Mouse (Mus musculus): ENCODE results near the gene Arhgap31. TPM values are rescaled to one million over a fixed set of nuclear protein-coding genes. Genes with fewer than 3 reads are reported as not detected.

Gene Arhgap31
- polyA plus RNA-seq, 1 experiment: 7.0 TPM

DNA sequence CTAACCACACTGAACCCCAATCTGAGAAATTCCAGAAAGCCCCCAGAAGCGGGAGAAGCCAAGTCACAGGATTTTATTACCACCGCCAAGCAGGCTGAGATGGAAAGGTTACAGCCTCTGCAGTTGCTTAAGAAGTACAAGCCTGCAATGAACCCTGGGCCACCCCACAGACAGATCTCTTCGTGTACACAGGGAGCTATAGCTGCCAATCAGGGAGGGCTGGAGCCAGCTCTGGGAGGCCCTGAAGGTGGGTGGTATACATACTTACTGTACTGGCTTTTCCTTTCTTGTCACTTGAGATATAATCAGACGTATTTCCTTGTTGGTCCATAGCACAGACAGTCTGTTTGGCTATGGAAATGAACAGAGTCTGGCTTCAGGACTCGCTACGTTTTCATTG is 37.7 kb upstream of the Arhgap31 start:
- no peak for DNase-seq (ENCODE audit: low read depth)
- TF ChIP-seq CTCF (IDR thresholded peaks at IDR 0.05; ENCODE audit: borderline replicate concordance, extremely low read depth, insufficient read depth, insufficient read length) (no peak), POLR2A (IDR thresholded peaks at IDR 0.05; ENCODE audit: borderline replicate concordance, extremely low read depth, insufficient read depth, insufficient read length, poor library complexity, severe bottlenecking) (no peak)

DNA sequence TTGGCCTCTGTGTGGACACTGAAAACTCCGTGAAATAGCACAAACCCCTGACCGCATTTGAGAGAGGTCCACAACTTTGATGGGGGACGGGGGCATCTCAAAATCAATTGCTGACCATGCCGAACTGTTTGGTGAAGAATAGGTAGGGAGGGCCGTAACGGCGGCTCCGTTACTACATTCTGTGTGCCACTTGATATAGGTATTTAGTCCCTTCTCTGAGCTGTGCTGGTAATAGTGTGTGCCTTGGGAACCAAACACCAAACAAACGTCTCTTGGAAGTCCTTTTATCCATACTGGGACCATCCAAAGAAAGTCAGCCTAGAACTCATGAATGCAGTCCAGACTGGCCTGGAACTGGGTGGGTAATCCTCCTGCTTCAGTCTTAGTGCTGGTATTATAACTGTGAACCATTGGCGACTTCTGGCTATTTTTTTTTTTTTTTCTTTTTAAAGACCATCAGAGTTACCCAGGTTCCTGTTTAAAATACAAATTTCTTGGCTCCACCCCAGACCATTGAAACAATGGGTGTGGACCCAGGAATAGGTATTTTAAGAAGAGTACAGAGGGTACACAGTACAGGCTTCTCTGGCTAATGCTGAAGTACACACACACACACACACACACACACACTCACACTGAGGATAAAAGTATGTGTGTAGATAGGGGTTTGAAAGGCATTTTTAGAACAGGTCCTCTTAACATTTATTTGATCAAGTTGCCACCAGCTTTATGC is 31.0 kb upstream of the Arhgap31 start:
- no peak for DNase-seq (ENCODE audit: low read depth)

DNA sequence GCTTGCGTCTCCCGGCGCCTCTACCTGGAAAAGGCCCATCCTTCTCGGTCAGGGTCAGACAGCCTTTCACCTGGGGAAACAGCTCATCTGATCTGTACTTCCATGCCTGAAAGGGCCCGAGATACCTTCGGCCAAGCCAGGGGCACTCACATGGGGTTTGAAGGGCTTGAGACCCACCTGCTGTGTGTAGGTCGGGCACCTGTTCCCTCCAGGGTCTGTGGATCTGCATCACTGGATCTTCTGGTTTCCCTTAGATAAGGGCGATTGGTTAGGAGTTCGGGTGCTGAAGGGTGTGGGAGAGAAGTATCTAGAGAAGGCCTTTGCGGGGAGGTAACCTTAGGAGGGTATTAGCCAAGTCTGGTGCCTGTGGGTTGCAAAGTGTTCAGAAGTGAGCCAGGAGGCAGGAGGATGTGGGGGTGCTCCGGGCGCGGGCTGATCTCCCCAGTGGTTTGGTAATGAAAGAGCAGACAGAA is 29.6 kb upstream of the Arhgap31 start:
- DNase-seq (ENCODE audit: low read depth): peak; percentile 58
- TF ChIP-seq CTCF (IDR thresholded peaks at IDR 0.05; ENCODE audit: borderline replicate concordance, extremely low read depth, insufficient read depth, insufficient read length): no peak
- no peak for TF ChIP-seq POLR2A (IDR thresholded peaks at IDR 0.05; ENCODE audit: borderline replicate concordance, extremely low read depth, insufficient read depth, insufficient read length, poor library complexity, severe bottlenecking)

More for the DNA sequence above, 31.0 kb upstream of the Arhgap31 start:
- TF ChIP-seq POLR2A (IDR thresholded peaks at IDR 0.05; ENCODE audit: borderline replicate concordance, extremely low read depth, insufficient read depth, insufficient read length, poor library complexity, severe bottlenecking) (no peak), CTCF (IDR thresholded peaks at IDR 0.05; ENCODE audit: borderline replicate concordance, extremely low read depth, insufficient read depth, insufficient read length) (no peak)

DNA sequence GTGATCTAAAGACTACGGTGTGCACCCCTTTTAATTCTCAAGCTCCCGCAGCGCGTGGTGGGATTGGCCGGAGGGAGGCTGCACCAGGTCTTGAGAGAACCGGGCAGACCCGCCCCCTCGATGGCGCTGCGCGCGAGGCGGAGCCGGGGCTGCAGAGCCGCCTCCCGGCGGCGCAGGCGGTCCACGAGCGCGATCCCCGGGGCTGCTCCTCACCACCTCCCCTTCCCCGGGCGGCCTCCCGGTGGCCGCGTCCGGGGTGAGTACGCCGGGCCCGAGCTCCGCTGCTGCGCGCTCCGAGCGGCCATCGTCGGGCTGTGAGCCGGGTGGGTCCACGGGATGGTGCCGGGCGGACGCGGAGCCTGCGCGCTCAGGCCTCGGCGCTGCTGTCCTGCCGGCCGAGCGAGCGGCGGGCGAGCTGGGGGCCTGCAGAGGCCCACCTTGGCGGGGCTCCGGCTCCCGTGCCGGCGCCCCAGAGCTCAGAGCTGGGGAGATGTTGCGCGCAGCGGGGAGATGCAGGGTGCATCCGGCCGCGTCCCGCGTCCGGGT is 29.1 kb upstream of the Arhgap31 start, which contains the start of gene B4galt4:
Gene B4galt4, plus strand, starts transcription at position 152 of the 546 bp plus-strand sequence.
- peak; percentile 90 for TF ChIP-seq POLR2A (IDR thresholded peaks at IDR 0.05; ENCODE audit: borderline replicate concordance, extremely low read depth, insufficient read depth, insufficient read length, poor library complexity, severe bottlenecking)
- no peak for TF ChIP-seq CTCF (IDR thresholded peaks at IDR 0.05; ENCODE audit: borderline replicate concordance, extremely low read depth, insufficient read depth, insufficient read length)
- peak; percentile 89 for DNase-seq (ENCODE audit: low read depth)

DNA sequence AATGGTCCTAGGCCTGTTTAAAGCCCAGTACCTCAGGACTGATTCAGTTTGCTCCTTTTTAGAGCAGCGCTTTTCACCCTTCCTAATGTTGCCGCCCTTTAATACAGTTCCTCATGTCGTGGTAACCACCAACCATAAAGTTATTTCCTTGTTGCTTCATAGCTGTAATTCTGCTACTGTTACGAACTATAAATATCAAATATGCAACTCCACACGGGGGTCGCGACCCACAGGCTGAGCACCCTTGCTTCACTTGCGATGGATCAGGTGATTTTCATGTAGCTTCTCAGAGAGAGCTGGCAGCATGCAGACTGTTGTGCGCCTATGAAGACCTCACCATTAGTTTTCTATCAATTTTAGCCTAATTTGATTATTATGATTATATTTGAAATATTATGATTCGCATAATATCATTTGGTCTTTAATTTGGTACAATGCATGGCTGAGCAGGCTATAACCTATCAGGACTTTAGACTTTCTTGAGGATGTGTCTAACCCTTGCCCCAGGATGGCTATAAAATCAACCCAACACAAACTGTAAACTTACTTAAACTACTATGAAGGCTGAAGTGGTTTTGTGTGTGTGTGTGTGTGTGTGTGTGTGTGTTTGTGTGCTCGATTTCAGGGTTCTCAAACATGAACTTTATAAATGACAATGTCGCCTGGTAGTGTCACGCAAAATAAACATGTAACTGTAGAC is 28.3 kb upstream of the Arhgap31 start:
- no peak for TF ChIP-seq CTCF (IDR thresholded peaks at IDR 0.05; ENCODE audit: borderline replicate concordance, extremely low read depth, insufficient read depth, insufficient read length)
- no peak for TF ChIP-seq POLR2A (IDR thresholded peaks at IDR 0.05; ENCODE audit: borderline replicate concordance, extremely low read depth, insufficient read depth, insufficient read length, poor library complexity, severe bottlenecking)
- no peak for DNase-seq (ENCODE audit: low read depth)

DNA sequence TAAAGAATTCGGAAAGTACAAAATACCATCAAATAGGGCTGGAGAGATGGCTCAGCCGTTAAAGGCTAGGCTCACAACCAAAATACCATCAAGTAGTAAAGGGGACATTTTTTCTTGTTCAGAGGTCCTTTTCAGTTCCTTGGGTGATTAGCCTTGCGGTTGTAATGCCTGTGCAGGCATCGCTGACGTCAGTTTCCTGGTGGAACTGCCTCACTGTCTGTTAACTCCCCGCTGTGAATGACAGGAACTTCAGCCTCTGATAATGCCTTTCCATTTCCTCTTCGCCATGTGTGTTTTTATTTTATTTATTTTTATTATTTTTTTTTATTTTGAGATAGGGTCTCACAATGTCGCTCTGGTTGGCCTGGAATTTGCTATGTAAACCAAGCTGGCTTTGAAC is 17.8 kb upstream of the Arhgap31 start:
- no peak for DNase-seq (ENCODE audit: low read depth)
- TF ChIP-seq CTCF (IDR thresholded peaks at IDR 0.05; ENCODE audit: borderline replicate concordance, extremely low read depth, insufficient read depth, insufficient read length) (no peak), POLR2A (IDR thresholded peaks at IDR 0.05; ENCODE audit: borderline replicate concordance, extremely low read depth, insufficient read depth, insufficient read length, poor library complexity, severe bottlenecking) (no peak)

DNA sequence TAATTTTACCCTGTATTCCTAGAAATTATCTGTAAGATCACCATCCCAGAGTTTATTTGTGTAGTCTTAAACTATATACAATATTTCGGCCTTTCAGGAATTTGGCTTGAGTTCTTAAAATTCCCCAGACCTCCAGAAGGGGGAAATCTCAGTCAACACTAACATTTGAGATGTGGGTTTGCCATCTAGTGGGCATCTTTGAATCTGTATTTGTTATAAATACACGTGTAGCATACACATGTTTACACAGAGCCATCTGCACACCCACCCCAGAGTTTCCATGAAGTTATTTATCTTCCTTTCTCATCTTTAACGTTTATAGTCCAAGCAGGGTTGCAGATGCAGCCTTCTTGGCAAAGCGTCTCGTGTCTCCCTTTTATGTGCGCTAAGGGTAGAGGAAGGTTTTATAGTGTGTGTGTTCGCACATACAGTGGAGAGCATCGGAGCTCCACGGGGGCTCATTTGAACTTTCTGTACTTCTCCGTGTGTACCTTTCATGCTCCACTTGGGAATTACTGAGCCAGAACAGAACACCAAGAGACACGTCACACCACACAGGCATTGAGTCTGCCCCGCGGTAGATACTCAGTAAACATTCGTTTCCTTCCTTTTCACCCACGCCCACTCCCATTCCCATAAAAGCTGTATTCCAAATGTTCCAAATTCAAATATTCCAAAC is 16.7 kb upstream of the Arhgap31 start:
- peak; percentile 45; the same call in 1 of the 2 replicates for TF ChIP-seq CTCF (IDR thresholded peaks at IDR 0.05; ENCODE audit: borderline replicate concordance, extremely low read depth, insufficient read depth, insufficient read length)
- TF ChIP-seq POLR2A (IDR thresholded peaks at IDR 0.05; ENCODE audit: borderline replicate concordance, extremely low read depth, insufficient read depth, insufficient read length, poor library complexity, severe bottlenecking): no peak
- peak; percentile 78 for DNase-seq (ENCODE audit: low read depth)

DNA sequence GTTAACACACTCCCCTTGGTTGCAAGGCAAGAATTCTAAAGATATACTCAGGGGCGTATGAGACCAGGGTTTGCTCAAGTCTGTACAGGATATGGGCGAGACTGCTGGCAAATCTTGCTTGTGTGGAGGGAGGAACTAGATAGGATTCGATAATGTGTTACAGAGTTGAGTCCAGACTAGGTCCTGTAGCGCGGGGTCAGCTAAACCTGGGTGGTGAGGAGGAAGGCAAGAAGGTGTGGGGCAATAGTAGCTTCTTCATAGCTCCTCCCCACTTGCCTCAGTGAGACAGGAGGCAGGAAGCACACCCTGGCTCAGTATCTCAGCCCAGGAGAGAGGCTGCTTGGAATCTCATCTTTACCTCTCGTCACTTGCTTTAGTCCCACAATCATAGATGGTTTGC is 16.1 kb upstream of the Arhgap31 start:
- TF ChIP-seq POLR2A (IDR thresholded peaks at IDR 0.05; ENCODE audit: borderline replicate concordance, extremely low read depth, insufficient read depth, insufficient read length, poor library complexity, severe bottlenecking): no peak
- no peak for DNase-seq (ENCODE audit: low read depth)

DNA sequence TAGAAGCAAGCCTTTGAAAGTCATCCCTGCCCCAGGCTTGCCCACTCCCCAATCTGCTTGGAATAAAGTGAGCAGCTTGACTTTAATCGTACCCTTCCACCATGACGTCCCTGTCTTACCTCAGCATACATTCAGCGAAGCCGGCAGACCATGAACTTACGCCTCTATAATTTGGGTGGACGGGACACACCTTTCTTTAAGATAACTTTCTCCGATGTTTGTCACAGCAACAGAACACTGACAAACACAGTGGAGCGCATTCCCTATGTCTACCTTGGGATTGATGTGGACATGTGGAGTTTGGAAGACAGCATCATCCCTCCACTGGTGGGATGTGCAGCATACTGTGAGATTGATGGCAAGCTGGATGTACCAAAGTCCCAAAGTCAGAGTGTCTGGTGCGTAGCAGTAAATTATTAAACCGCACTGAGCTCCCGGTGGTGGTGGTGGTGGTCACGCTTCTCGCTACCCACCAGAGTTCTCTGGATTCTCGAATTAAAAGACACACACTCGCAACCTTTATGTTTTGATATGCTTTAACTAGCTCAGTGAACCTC is 15.6 kb upstream of the Arhgap31 start:
- TF ChIP-seq POLR2A (IDR thresholded peaks at IDR 0.05; ENCODE audit: borderline replicate concordance, extremely low read depth, insufficient read depth, insufficient read length, poor library complexity, severe bottlenecking) (no peak), CTCF (IDR thresholded peaks at IDR 0.05; ENCODE audit: borderline replicate concordance, extremely low read depth, insufficient read depth, insufficient read length) (no peak)
- no peak for DNase-seq (ENCODE audit: low read depth)

DNA sequence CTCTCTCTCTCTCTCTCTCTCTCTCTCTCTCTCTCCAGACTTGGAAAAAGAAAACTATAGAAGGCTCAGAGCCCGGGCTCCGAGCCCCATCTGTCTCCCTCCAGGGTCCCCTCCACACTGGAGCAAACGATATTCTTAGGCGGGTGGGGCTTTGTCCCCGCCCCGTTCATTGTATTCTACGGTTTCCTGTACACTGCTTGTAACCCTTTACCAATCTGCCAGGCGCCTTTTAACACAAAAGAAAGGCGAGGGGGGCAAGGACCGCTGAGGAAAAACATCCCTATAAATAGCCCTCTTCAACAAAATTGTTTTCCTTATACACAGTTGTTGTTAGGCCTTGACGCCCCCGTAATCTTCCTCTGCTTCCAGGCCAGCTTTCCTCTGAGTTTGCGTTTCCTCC is 11.9 kb upstream of the Arhgap31 start:
- no peak for DNase-seq (ENCODE audit: low read depth)
- no peak for TF ChIP-seq CTCF (IDR thresholded peaks at IDR 0.05; ENCODE audit: borderline replicate concordance, extremely low read depth, insufficient read depth, insufficient read length)

DNA sequence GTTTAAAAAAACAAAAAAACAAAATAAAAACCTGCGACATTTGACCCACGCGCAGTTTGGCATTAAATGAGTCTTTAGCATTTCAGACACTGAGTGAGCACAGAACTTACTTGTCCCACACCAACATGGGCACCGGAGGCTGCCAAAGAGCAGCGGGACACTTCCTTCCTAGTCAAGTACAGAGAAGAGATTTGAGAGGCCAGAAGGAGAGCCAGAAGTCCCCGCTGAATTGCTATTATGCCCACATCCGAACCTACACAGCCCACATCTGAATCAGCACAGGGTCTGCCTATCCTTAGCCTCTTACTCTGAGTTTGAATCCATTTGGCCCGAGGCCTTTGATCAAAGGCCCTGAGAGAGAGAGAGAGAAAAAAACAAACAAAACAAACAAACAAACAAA is 11.2 kb upstream of the Arhgap31 start:
- no peak for DNase-seq (ENCODE audit: low read depth)
- TF ChIP-seq CTCF (IDR thresholded peaks at IDR 0.05; ENCODE audit: borderline replicate concordance, extremely low read depth, insufficient read depth, insufficient read length) (no peak), POLR2A (IDR thresholded peaks at IDR 0.05; ENCODE audit: borderline replicate concordance, extremely low read depth, insufficient read depth, insufficient read length, poor library complexity, severe bottlenecking) (no peak)
